Mouse (Mus musculus) bone marrow, adult 2 months (tissue): Measurements from ENCODE around the gene Gpr45.

Experiments
- CTCF ChIP-seq: fragments of 200-500 bp; IDR thresholded peaks from 2 replicates; pipeline ENCODE4 v1.5.1; 2011; ENCODE audit warnings: low read length, control low read depth; ENCODE audit not compliant: control insufficient read depth, insufficient read depth
- POLR2A ChIP-seq: fragments of 200-500 bp; IDR thresholded peaks from 2 replicates; pipeline ENCODE4 v1.6.1; 2011; ENCODE audit warnings: low read depth, mild to moderate bottlenecking, control low read depth, low read length, borderline replicate concordance; ENCODE audit not compliant: control insufficient read depth

DNA sequence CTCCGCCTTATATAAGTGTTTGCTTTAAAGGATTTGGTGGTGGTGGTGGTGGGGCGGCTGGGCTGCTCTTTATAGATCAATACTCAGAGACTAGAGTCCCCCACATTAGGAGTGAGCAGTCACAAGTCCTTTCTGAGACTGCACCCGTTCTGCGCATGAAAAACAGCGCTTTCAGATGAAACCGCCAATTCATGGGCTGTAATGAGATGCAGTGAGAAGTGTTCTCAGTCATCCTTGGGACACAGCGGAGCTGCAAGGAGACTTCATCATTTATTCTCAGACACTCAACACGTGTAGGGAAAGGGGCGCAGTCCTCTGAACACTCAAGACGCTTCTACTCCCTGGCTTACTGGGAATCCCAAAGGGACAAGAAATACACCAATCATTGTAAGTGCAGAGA is 95.1 kb downstream of the Gpr45 start:
- TF ChIP-seq POLR2A (no peak), CTCF (no peak)
